Mouse (Mus musculus) forebrain, embryonic 16.5 days (tissue): Measurements from ENCODE around the gene Acot12. TPM values are rescaled to one million over a fixed set of nuclear protein-coding genes. Genes with fewer than 3 reads are reported as not detected.

Source experiments
- ATAC-seq: fragments of 200-750 bp; cut with Nextera tagmentation; 2 replicates; pipeline ENCODE4 v1.8.0; 2017; ENCODE audit warnings: mild to moderate bottlenecking, moderate library complexity
- H3K27ac ChIP-seq: fragments of 300-500 bp; sonication (generic); 2 replicates; pipeline ENCODE4 v1.5.1; 2014; ENCODE audit warnings: low read length, control low read depth
- H3K27me3 ChIP-seq: fragments of 300-500 bp; sonication (generic); replicated peaks from 2 replicates; pipeline ENCODE4 v1.6.1; 2014; ENCODE audit warnings: low read length; ENCODE audit not compliant: control insufficient read depth, insufficient read depth
- H3K36me3 ChIP-seq: fragments of 300-500 bp; sonication (generic); 2 replicates; pipeline ENCODE4 v1.6.1; 2014; ENCODE audit not compliant: control insufficient read depth, insufficient read depth
- H3K4me1 ChIP-seq: fragments of 300-500 bp; sonication (generic); replicated peaks from 2 replicates; pipeline ENCODE4 v1.6.1; 2014; ENCODE audit warnings: low read length; ENCODE audit not compliant: control insufficient read depth, insufficient read depth
- H3K4me2 ChIP-seq: fragments of 300-500 bp; sonication (generic); 2 replicates; pipeline ENCODE4 v1.6.1; 2014; ENCODE audit warnings: mild to moderate bottlenecking, low read length, control low read depth
- H3K4me3 ChIP-seq: fragments of 300-500 bp; sonication (generic); replicated peaks from 2 replicates; pipeline ENCODE4 v1.5.1; 2014; ENCODE audit warnings: mild to moderate bottlenecking, low read length, control low read depth
- H3K9ac ChIP-seq: fragments of 300-500 bp; sonication (generic); replicated peaks from 2 replicates; pipeline ENCODE4 v1.6.1; 2014; ENCODE audit warnings: low read depth, low read length, control low read depth
- H3K9me3 ChIP-seq: fragments of 300-500 bp; sonication (generic); 2 replicates; pipeline ENCODE4 v1.6.1; 2016; ENCODE audit warnings: low read length; ENCODE audit not compliant: control insufficient read depth
- WGBS: fragments of 180-500 bp; shearing (Covaris S2); extraction: QIAGEN DNeasy Blood & Tissue Kit; methylation state at CpG from one replicate; pipeline ENCODE4 v1.1.7; 2014; 5-methylcytosine and 5-hydroxymethylcytosine counted together
- polyA plus RNA-seq: library from polyadenylated mRNA; unstranded; fragments of >200 nt; fragmentation: Nextera tagmentation; extraction: Ambion mirVana; gene quantifications from 2 replicates; pipeline ENCODE4 v1.2.1, GENCODE M21; 2015

Acot12 gene
- not detected in 2 replicates for polyA plus RNA-seq

- no peaks in the 10 kb centered on the region for H3K36me3 ChIP-seq
- 0 out of 2 replicates have a peak, but pooled peaks cover 5% of the 10 kb centered on the region for H3K27me3 ChIP-seq
- H3K9ac ChIP-seq, result peak within 1 kb of the TSS; percentile 58
- H3K4me2 ChIP-seq, result peak within 1 kb of the TSS; percentile 84
- H3K9me3 ChIP-seq, result no peaks in the 10 kb centered on the region
- H3K4me3 ChIP-seq, result peak within 1 kb of the TSS; percentile 45
- ATAC-seq, result peak; percentile 61
- H3K27ac ChIP-seq, result no peak within 1 kb of the TSS
- 9% methylated on average over 45 of the region's 45 CpGs for WGBS
- H3K4me1 ChIP-seq, result peaks cover 6% of the 10 kb centered on the region
These were observed at the start of gene Acot12 for GRCm38 (mm10) chr13:91741280-91742047. TSS of gene Acot12 (plus strand) at chr13:91741512.

DNA sequence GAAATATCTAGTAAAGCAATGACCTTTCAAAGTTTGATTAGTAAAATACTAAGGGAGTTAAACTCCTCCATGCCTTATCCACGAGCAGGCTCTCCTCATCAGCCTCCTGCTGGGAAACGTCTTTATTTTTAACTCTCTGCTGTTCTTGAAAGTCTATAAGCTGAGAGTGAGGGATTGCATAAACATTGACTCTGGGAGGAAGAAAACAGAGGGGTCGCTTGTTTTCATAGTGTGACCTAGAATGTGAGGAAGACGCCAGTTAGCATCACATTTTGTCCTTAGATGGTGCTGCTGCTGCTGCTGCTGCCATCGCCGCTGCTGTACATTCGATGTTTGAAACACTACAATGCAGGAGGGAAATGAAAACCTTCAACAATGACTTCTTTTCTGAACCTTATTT is 47.7 kb upstream of the Acot12 start:
- H3K27me3 ChIP-seq, result no peaks in the 10 kb centered on the region
- WGBS, result 58% methylated on average over 7 of the region's 7 CpGs
- H3K4me3 ChIP-seq, result no peak overlapping the region
- no peak overlapping the region for H3K4me2 ChIP-seq
- H3K9me3 ChIP-seq, result no peaks in the 10 kb centered on the region
- H3K27ac ChIP-seq, result no peak overlapping the region
- H3K36me3 ChIP-seq, result peaks cover 3% of the 10 kb centered on the region; the same call in 1 of the 2 replicates
- ATAC-seq, result no peak
- no peak overlapping the region for H3K9ac ChIP-seq
- no peaks in the 10 kb centered on the region for H3K4me1 ChIP-seq

- H3K9me3 ChIP-seq, result no peaks in the 10 kb centered on the region
- H3K4me1 ChIP-seq, result no peaks in the 10 kb centered on the region
- no peak overlapping the region for H3K4me3 ChIP-seq
- no peak for ATAC-seq
- no peak overlapping the region for H3K27ac ChIP-seq
- no peaks in the 10 kb centered on the region for H3K27me3 ChIP-seq
- no peak overlapping the region for H3K9ac ChIP-seq
- no peaks in the 10 kb centered on the region for H3K36me3 ChIP-seq
- H3K4me2 ChIP-seq, result no peak overlapping the region
- 82% methylated on average over 2 of the region's 2 CpGs for WGBS
These were observed 45.9 kb upstream of the Acot12 start for GRCm38 (mm10) chr13:91695406-91695805.

DNA sequence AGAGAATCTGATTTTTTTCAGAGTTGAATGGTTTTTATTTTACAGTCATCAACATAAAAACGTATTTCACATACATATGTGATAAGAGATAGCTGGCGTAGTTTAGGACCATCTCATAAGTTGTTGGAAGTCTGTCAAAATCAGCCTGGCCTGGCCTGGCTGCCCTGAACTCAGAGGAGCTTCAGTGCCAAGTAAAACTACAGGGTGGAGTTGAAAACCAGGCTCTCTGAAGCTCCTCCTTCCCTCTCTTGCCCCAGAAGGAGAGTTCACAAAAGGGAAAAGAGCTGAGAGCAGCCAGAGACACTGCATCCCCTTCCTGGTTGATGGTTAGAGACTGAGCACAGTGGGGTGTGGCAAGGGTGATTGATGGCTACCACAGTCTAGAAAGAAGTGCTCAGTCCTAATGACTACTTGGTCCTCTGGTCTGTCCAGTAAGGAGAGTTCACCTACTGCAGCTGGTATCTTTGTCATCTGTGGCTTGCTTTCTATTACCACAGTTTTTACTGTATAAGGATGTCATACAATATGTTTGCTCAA is 45.1 kb upstream of the Acot12 start:
- no peak overlapping the region for H3K9ac ChIP-seq
- no peak overlapping the region for H3K4me2 ChIP-seq
- H3K27ac ChIP-seq, result no peak overlapping the region
- H3K27me3 ChIP-seq, result no peaks in the 10 kb centered on the region
- no peaks in the 10 kb centered on the region for H3K9me3 ChIP-seq
- H3K4me1 ChIP-seq, result no peaks in the 10 kb centered on the region
- peak; percentile 29 for ATAC-seq
- 87% methylated on average over 2 of the region's 2 CpGs for WGBS
- no peaks in the 10 kb centered on the region for H3K36me3 ChIP-seq
- H3K4me3 ChIP-seq, result no peak overlapping the region

DNA sequence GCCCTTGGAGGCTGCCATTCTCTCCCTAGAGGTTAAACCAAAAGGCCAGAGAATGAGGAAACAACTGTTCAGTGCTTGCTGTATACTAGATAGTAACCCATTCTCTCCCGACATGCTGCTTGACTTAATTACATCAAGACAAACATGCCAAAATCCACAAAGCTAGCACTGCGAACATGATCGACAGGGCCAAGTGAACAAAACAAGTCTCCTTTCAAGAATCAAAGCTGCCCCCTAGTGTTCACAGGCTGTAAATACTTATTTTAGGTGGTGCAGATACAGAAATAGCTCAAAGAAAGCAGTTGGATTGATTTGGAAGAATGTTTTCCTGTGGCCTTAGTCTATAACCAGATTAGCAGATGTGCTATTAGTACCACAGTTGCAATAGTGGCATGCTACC is 44.3 kb upstream of the Acot12 start:
- H3K9ac ChIP-seq, result no peak overlapping the region
- H3K4me2 ChIP-seq, result no peak overlapping the region
- H3K4me1 ChIP-seq, result no peaks in the 10 kb centered on the region
- ATAC-seq, result peak; percentile 32; the same call in 1 of the 2 replicates
- H3K4me3 ChIP-seq, result no peak overlapping the region
- no peaks in the 10 kb centered on the region for H3K27me3 ChIP-seq
- H3K9me3 ChIP-seq, result no peaks in the 10 kb centered on the region
- no peak overlapping the region for H3K27ac ChIP-seq
- 11% methylated on average over 3 of the region's 3 CpGs for WGBS
- H3K36me3 ChIP-seq, result no peaks in the 10 kb centered on the region

- Histone ChIP-seq H3K9ac (no peak overlapping the region), H3K4me3 (no peak overlapping the region), H3K4me1 (no peaks in the 10 kb centered on the region), H3K27ac (no peak overlapping the region), H3K9me3 (no peaks in the 10 kb centered on the region), H3K27me3 (no peaks in the 10 kb centered on the region), H3K4me2 (no peak overlapping the region), H3K36me3 (peaks cover 5% of the 10 kb centered on the region; the same call in 1 of the 2 replicates)
- ATAC-seq, result no peak; the same call in 1 of the 2 replicates
- 91% methylated on average over 6 of the region's 6 CpGs for WGBS
These were observed 39.0 kb upstream of the Acot12 start for GRCm38 (mm10) chr13:91702337-91702736.

GRCm38 (mm10) chr13:91719487-91719886 is 21.8 kb upstream of the Acot12 start:
- no peaks in the 10 kb centered on the region for H3K4me1 ChIP-seq
- H3K9me3 ChIP-seq, result no peaks in the 10 kb centered on the region
- H3K9ac ChIP-seq, result no peak overlapping the region
- WGBS, result 93% methylated on average over 6 of the region's 6 CpGs
- ATAC-seq, result no peak
- no peaks in the 10 kb centered on the region for H3K27me3 ChIP-seq
- no peaks in the 10 kb centered on the region for H3K36me3 ChIP-seq
- H3K4me3 ChIP-seq, result no peak overlapping the region
- H3K27ac ChIP-seq, result no peak overlapping the region
- no peak overlapping the region for H3K4me2 ChIP-seq

GRCm38 (mm10) chr13:91723108-91723735 is 18.1 kb upstream of the Acot12 start:
- 69% methylated on average over 8 of the region's 8 CpGs for WGBS
- Histone ChIP-seq H3K4me2 (no peak overlapping the region), H3K4me1 (no peaks in the 10 kb centered on the region), H3K4me3 (no peak overlapping the region), H3K9me3 (no peaks in the 10 kb centered on the region), H3K36me3 (no peaks in the 10 kb centered on the region), H3K27me3 (no peaks in the 10 kb centered on the region), H3K9ac (no peak overlapping the region), H3K27ac (no peak overlapping the region)
- peak; percentile 67 for ATAC-seq

DNA sequence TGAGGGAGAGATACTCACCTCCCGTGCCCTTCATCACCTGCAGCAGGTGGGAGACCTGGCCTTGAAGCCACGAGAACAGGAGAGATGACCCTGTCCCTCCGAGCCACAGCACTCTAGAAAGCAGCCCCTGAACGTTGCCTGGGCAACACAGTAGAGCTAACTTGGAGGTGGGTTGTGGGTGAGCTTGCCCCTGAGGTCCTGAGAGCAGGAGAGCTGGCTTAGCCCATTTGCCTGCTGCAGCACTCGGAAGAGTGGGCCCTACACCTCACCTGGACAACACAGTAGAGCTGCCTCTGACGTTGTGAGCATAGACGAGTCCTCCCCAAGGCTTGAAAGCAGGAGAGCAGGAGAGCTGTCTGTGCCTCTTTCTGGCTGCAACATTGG is 17.6 kb upstream of the Acot12 start:
- Histone ChIP-seq H3K4me1 (no peaks in the 10 kb centered on the region), H3K27ac (no peak overlapping the region), H3K36me3 (no peaks in the 10 kb centered on the region), H3K9ac (no peak overlapping the region), H3K4me2 (no peak overlapping the region), H3K9me3 (no peaks in the 10 kb centered on the region), H3K27me3 (no peaks in the 10 kb centered on the region), H3K4me3 (no peak overlapping the region)
- 80% methylated on average over 7 of the region's 7 CpGs for WGBS
- ATAC-seq, result no peak
